Mouse (Mus musculus) heart, adult 2 months (tissue): ENCODE data around the gene Hoxd11. TPM values are rescaled to one million over a fixed set of nuclear protein-coding genes. Genes with fewer than 3 reads are reported as not detected.

ENCODE experiments used
- DNase-seq, 2 experiments: peaks; one replicate each; pipeline ENCODE4 v3.0.0; 2021
- H3K27ac ChIP-seq: fragments of 200-600 bp; 2 replicates; pipeline ENCODE4 v1.8.1; 2022
- H3K27me3 ChIP-seq: fragments of 200-500 bp; 2 replicates; pipeline ENCODE4 v1.6.1; 2012; ENCODE audit warnings: mild to moderate bottlenecking, low read length, inconsistent platforms, mixed read lengths; ENCODE audit not compliant: control insufficient read depth, insufficient read depth
- H3K36me3 ChIP-seq: fragments of 200-500 bp; 2 replicates; pipeline ENCODE4 v1.6.1; 2012; ENCODE audit warnings: low read length, inconsistent platforms; ENCODE audit not compliant: control insufficient read depth, insufficient read depth
- H3K4me1 ChIP-seq: fragments of 200-500 bp; 2 replicates; pipeline ENCODE4 v1.6.1; 2011; ENCODE audit warnings: low read length; ENCODE audit not compliant: control insufficient read depth, insufficient read depth
- H3K4me3 ChIP-seq: fragments of 200-600 bp; 2 replicates; pipeline ENCODE4 v1.8.1; 2022
- H3K79me2 ChIP-seq: fragments of 200-500 bp; replicated peaks from 2 replicates; pipeline ENCODE4 v1.6.1; 2012; ENCODE audit warnings: mild to moderate bottlenecking, inconsistent platforms, low read length, moderate library complexity, mixed read lengths; ENCODE audit not compliant: control insufficient read depth, insufficient read depth
- H3K9ac ChIP-seq: fragments of 200-500 bp; 2 replicates; pipeline ENCODE4 v1.6.1; 2012; ENCODE audit warnings: low read depth, mild to moderate bottlenecking, control low read depth, inconsistent platforms, low read length, mixed read lengths
- CTCF ChIP-seq: fragments of 200-600 bp; IDR thresholded peaks from 2 replicates; pipeline ENCODE4 v1.8.1; 2022; ENCODE audit warnings: antibody characterized with exemption, mild to moderate bottlenecking, moderate library complexity
- EP300 ChIP-seq: fragments of 200-500 bp; IDR thresholded peaks from 2 replicates; pipeline ENCODE4 v1.6.1; 2011; ENCODE audit warnings: low read depth, low read length, control low read depth; ENCODE audit not compliant: insufficient read depth
- POLR2A ChIP-seq: fragments of 200-500 bp; IDR thresholded peaks from 2 replicates; pipeline ENCODE4 v1.6.1; 2011; ENCODE audit warnings: mild to moderate bottlenecking, low read depth, low read length, control low read depth; ENCODE audit not compliant: insufficient read depth
- WGBS: fragments of 180-500 bp; shearing (Covaris S2); methylation state at CpG from one replicate; pipeline ENCODE4 v1.1.7; 2018; 5-methylcytosine and 5-hydroxymethylcytosine counted together
- intact Hi-C: fragments of 180-260 bp; cut with DNase I; formaldehyde crosslinking; loops from one replicate; pipeline ENCODE4 v1.15.1; 2025
- polyA plus RNA-seq: library from polyadenylated mRNA; depleted of rRNA; stranded (reverse); fragments of >200 nt; gene quantifications from 2 replicates; pipeline ENCODE4 v1.2.3, GENCODE M21; 2012
- total RNA-seq, 2 experiments: library from RNA; stranded (reverse); gene quantifications; 2 replicates each; pipeline ENCODE4 v1.2.3; 2021

Gene Hoxd11
- total and polyA plus RNA-seq, 3 experiments = not detected

DNA sequence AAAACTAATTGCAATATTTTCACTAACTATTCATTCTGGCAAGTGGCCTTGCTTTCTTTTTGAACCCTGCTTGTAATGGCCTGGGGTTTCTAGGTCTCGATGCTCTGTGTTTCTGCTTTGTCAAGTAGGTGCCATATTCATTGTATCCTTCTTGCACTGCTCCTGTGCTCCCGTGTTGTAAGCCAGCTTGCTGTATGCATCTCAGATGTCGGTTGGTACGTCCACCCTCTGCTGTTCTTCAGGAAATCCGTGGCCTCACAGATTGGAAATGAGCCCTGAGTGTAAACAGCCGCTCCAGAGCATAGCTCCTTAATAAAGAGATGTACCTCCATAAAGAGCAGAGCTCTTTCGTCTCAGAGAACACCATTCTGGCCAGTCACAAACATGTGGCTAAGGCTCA, 28.2 kb downstream of the Hoxd11 start:
- intact Hi-C loops = no loop called here
- H3K4me3 ChIP-seq = no peak overlapping the region
- no peak overlapping the region for H3K9ac ChIP-seq
- H3K79me2 ChIP-seq = no peaks in the 10 kb centered on the region
- H3K27me3 ChIP-seq = peaks cover 35% of the 10 kb centered on the region
- H3K27ac ChIP-seq = no peak overlapping the region
- TF ChIP-seq POLR2A (no peak), EP300 (no peak), CTCF (no peak)
- no peaks in the 10 kb centered on the region for H3K36me3 ChIP-seq
- WGBS = 28% methylated on average over 7 of the region's 7 CpGs
- no peak for DNase-seq
- H3K4me1 ChIP-seq = no peaks in the 10 kb centered on the region

- peak in 1 of 2 experiments; percentile 15 for DNase-seq
- intact Hi-C loops = no loop called here
- Histone ChIP-seq H3K9ac (no peak overlapping the region), H3K4me3 (no peak overlapping the region), H3K4me1 (no peaks in the 10 kb centered on the region), H3K27me3 (peaks cover 38% of the 10 kb centered on the region), H3K27ac (no peak overlapping the region), H3K36me3 (no peaks in the 10 kb centered on the region), H3K79me2 (no peaks in the 10 kb centered on the region)
- TF ChIP-seq POLR2A (no peak), CTCF (no peak), EP300 (no peak)
- WGBS = 21% methylated on average over 4 of the region's 4 CpGs
These were observed 29.3 kb downstream of the Hoxd11 start for GRCm38 (mm10) chr2:74708676-74709075.

- WGBS = 15% methylated on average over 5 of the region's 5 CpGs
- H3K27ac ChIP-seq = no peak overlapping the region
- no peak overlapping the region for H3K9ac ChIP-seq
- H3K27me3 ChIP-seq = peaks cover 33% of the 10 kb centered on the region
- DNase-seq = no peak
- H3K4me1 ChIP-seq = no peaks in the 10 kb centered on the region
- H3K79me2 ChIP-seq = no peaks in the 10 kb centered on the region
- no peak overlapping the region for H3K4me3 ChIP-seq
- intact Hi-C loops = no loop called here
- TF ChIP-seq POLR2A = no peak
- no peak for TF ChIP-seq EP300
- no peak for TF ChIP-seq CTCF
- H3K36me3 ChIP-seq = no peaks in the 10 kb centered on the region
These were observed 30.4 kb downstream of the Hoxd11 start for GRCm38 (mm10) chr2:74709465-74710419.

- Histone ChIP-seq H3K27me3 (peaks cover 28% of the 10 kb centered on the region), H3K4me3 (no peak overlapping the region), H3K4me1 (no peaks in the 10 kb centered on the region), H3K9ac (no peak overlapping the region), H3K36me3 (no peaks in the 10 kb centered on the region), H3K79me2 (no peaks in the 10 kb centered on the region), H3K27ac (no peak overlapping the region)
- no peak for DNase-seq
- intact Hi-C loops = no loop called here
- WGBS = 6% methylated on average over 16 of the region's 16 CpGs
- no peak for TF ChIP-seq EP300
These were observed 31.7 kb downstream of the Hoxd11 start for GRCm38 (mm10) chr2:74710929-74711543.

DNA sequence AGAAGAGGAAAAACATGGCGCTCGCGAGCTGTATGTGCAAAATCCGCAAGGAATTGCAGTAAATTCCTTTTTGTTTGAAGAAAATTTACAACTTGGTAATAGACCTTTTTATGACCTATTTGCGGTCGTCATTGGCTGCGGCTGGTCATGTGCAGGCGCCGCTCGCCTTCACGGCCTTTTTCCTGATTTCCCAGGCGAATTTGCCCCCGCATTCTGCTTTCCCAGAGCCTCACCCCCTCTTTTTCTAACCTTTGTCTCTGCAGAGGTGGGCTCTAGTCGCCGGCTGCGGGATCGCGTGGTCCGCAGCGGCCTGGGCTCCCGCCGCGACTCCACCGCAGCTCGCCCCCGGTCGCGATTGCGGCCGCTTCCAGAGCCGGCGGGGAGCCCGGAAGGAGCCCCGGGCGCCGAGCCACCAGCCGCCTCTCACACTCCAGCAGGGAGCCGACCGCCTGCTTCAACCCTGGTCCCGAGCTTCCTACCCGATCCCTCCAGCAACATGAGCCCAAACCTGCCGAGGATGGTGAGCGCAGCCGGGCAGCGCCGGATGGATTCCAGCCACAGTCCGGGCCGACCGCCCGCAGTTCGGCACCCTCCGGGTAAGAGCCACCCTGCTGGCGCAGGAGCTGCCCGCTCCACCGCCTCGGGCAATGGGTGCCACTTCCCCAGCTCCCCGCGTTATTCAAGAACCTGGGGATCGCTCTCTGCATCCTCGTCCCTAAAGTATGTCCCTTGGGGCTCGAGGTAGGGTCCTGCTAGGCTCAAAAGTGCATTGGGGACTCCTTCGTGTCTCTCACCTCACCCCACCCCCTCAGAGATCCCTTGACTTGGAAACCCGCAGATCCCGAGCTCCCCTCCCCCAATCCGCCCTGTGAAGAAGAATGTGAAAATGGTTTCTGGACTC, 32.6 kb downstream of the Hoxd11 start, which contains the start of the genes Hoxd3 and Hoxd4:
Hoxd3 (plus strand) TSS at position 207 of the 901 bp plus-strand sequence.
Hoxd4 (plus strand) TSS at position 209 of the 901 bp plus-strand sequence.
- H3K27me3 ChIP-seq = peaks cover 25% of the 10 kb centered on the region
- no peaks in the 10 kb centered on the region for H3K36me3 ChIP-seq
- H3K4me3 ChIP-seq = peak within 1 kb of the TSS; percentile 51
- peak within 1 kb of the TSS; percentile 24 for H3K27ac ChIP-seq
- no peaks in the 10 kb centered on the region for H3K79me2 ChIP-seq
- no peaks in the 10 kb centered on the region for H3K4me1 ChIP-seq
- H3K9ac ChIP-seq = peak within 1 kb of the TSS; percentile 33
- intact Hi-C loops = no loop called here
- WGBS = 3% methylated on average over 64 of the region's 65 CpGs
- peak; percentile 49 to 68 for DNase-seq
- TF ChIP-seq CTCF (no peak), EP300 (no peak)
